Mouse (Mus musculus): ENCODE results near the gene Mtmr12.

- TF ChIP-seq POLR2A (IDR thresholded peaks at IDR 0.05; ENCODE audit: insufficient read depth, low read length) (no peak), CTCF (IDR thresholded peaks at IDR 0.05; ENCODE audit: low read depth, low read length) (no peak), EP300 (IDR thresholded peaks at IDR 0.05; ENCODE audit: insufficient read depth, low read depth, low read length) (no peak)
Observed at GRCm38 (mm10) chr15:12263056-12263455, 58.2 kb downstream of the Mtmr12 start.
